In genomic region chr9:40397036-40397435, GRCm38 (mm10) we compare ENCODE assay signal across 8 mouse cellular contexts.
DNase-seq lines count a peak whose midpoint lies in the region; ATAC-seq lines count a peak whose summit lies in the region.

No protein-coding gene starts in this region.

- peak overlapping the region; percentile 17 for H3K4me3 ChIP-seq in midbrain, embryonic 15.5 days
- H3K4me3 ChIP-seq in stomach, embryonic 14.5 days (ENCODE audit: low read depth, low read length), result peak overlapping the region; percentile 4; the same call in 1 of the 2 replicates

- no peaks in the 10 kb centered on the region for H3K27me3 ChIP-seq in midbrain, embryonic 15.5 days (replicated peaks)
- no peaks in the 10 kb centered on the region for H3K27me3 ChIP-seq in stomach, embryonic 14.5 days (ENCODE audit: control insufficient read depth, insufficient read depth, low read length)

- H3K4me1 ChIP-seq in midbrain, embryonic 15.5 days, result peaks cover 13% of the 10 kb centered on the region
- H3K4me1 ChIP-seq in stomach, embryonic 14.5 days (ENCODE audit: control insufficient read depth, insufficient read depth, low read length), result peaks cover 2% of the 10 kb centered on the region; the same call in 1 of the 2 replicates

- H3K36me3 ChIP-seq in midbrain, embryonic 15.5 days (replicated peaks), result no peaks in the 10 kb centered on the region
- no peaks in the 10 kb centered on the region for H3K36me3 ChIP-seq in stomach, embryonic 14.5 days (ENCODE audit: control insufficient read depth, insufficient read depth, low read length)

- H3K4me2 ChIP-seq in midbrain, embryonic 15.5 days, result peak overlapping the region; percentile 42
- H3K4me2 ChIP-seq in stomach, embryonic 14.5 days (replicated peaks; ENCODE audit: low read depth, low read length), result peak overlapping the region; percentile 19

- ATAC-seq in common myeloid progenitor, adult 5-6 weeks (replicated peaks; ENCODE audit: low read depth, poor library complexity, severe bottlenecking), result peak; percentile 88
- ATAC-seq in granulocyte monocyte progenitor cell, adult 5-6 weeks (replicated peaks; ENCODE audit: poor library complexity, severe bottlenecking), result peak; percentile 84
- ATAC-seq in midbrain, embryonic 15.5 days (replicated peaks), result peak; percentile 83
- peak; percentile 80; the same call in 1 of the 2 replicates for ATAC-seq in stomach, embryonic 14.5 days (ENCODE audit: insufficient number of reproducible peaks, insufficient read depth, low FRiP score, low read depth)

- peak overlapping the region; percentile 73 for H3K27ac ChIP-seq in midbrain, embryonic 15.5 days
- H3K27ac ChIP-seq in stomach, embryonic 14.5 days (ENCODE audit: low read length), result no peak overlapping the region

- DNase-seq in adrenal gland, postnatal 14 days, result peak; percentile 59
- DNase-seq in adrenal gland, postnatal 4 days (ENCODE audit: low spot score in 2 of 2), result no peak
- DNase-seq in kidney, adult 9 months, result peak; percentile 70
- DNase-seq in liver, result peak; percentile 38

- H3K9ac ChIP-seq in midbrain, embryonic 15.5 days, result peak overlapping the region; percentile 30; the same call in 1 of the 2 replicates
- H3K9ac ChIP-seq in stomach, embryonic 14.5 days (replicated peaks; ENCODE audit: low read depth, low read length), result no peak overlapping the region

- H3K9me3 ChIP-seq in midbrain, embryonic 15.5 days, result no peaks in the 10 kb centered on the region
- H3K9me3 ChIP-seq in stomach, embryonic 14.5 days (ENCODE audit: control insufficient read depth, low read depth, low read length), result no peaks in the 10 kb centered on the region

- WGBS in midbrain, embryonic 15.5 days, result 18% methylated on average over 2 of the region's 2 CpGs
- 17% methylated on average over 2 of the region's 2 CpGs for WGBS in stomach, embryonic 14.5 days

Comparison
In these comparisons a context has a peak if more than half of its experiments do, and no peak if none do; other contexts are left out.
1. DNase-seq: peak in adrenal gland, postnatal 14 days (single experiment), kidney, adult 9 months (single experiment) and liver (single experiment); none in adrenal gland, postnatal 4 days (0 of 2).
2. Peak in every context shown above with its lines, with median percentiles within 50 percentile points of each other: ATAC-seq.